In the genomic region with DNA sequence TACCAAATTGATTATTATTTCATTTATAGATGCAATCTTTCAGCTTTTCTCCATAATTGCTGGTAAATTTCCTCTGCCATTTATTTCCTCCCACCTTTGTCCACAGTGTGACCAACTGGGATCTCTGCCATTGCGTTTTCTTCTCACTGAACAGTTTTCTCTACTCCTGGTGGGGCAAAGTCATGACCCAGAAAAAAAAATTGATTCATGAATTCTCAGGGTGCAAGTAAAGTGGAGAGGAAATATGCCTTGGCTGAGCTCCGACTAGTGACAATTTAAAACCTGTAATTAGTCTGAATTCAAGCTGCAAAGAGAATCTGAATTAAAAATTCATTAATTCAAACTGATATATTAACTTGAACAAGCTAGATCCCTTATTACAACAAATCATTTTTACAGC, we compare ENCODE assay signal across 21 mouse cellular contexts.
A peak's percentile ranks its signal among the peaks of the same experiment; 100 is the strongest.
DNase-seq lines count a peak whose midpoint lies in the region; ATAC-seq and TF ChIP-seq lines count a peak whose summit lies in the region.
"Had no signal": no experiment of that assay in that cellular context is flagged by ENCODE, and none has a peak within 500 bp of the region (broad histone marks: within the 10 kb centered on the region; RNA-seq: fewer than 3 reads in every experiment).

No protein-coding gene starts in this region.

- H3K4me2 ChIP-seq in forebrain, embryonic 14.5 days (ENCODE audit: low read length): no peak overlapping the region
- no peak overlapping the region for H3K4me2 ChIP-seq in forebrain, embryonic 16.5 days (ENCODE audit: low read length)
- H3K4me2 ChIP-seq in forebrain, embryonic 12.5 days: no peak overlapping the region
- H3K4me2 ChIP-seq: embryonic facial prominence, embryonic 13.5 days; embryonic facial prominence, embryonic 15.5 days; forebrain, embryonic 13.5 days had no signal

- no peaks in the 10 kb centered on the region for H3K9me3 ChIP-seq in forebrain, embryonic 14.5 days (replicated peaks; ENCODE audit: control insufficient read depth, low read length)
- H3K9me3 ChIP-seq in forebrain, embryonic 10.5 days: no peaks in the 10 kb centered on the region
- H3K9me3 ChIP-seq in forebrain, embryonic 16.5 days (ENCODE audit: control insufficient read depth, low read length): no peaks in the 10 kb centered on the region
- no peaks in the 10 kb centered on the region for H3K9me3 ChIP-seq in forebrain, embryonic 12.5 days
- H3K9me3 ChIP-seq: embryonic facial prominence, embryonic 13.5 days; embryonic facial prominence, embryonic 15.5 days; forebrain, embryonic 13.5 days had no signal

- no peak overlapping the region for H3K9ac ChIP-seq in forebrain, embryonic 14.5 days (ENCODE audit: low read length)
- no peak overlapping the region; the same call in 1 of the 2 replicates for H3K9ac ChIP-seq in forebrain, embryonic 16.5 days (replicated peaks; ENCODE audit: low read depth, low read length)
- no peak overlapping the region for H3K9ac ChIP-seq in forebrain, embryonic 12.5 days
- H3K9ac ChIP-seq: embryonic facial prominence, embryonic 13.5 days; embryonic facial prominence, embryonic 15.5 days; forebrain, embryonic 13.5 days had no signal

- ATAC-seq in forebrain, embryonic 14.5 days: no peak
- ATAC-seq in forebrain, embryonic 16.5 days: no peak
- no peak for ATAC-seq in forebrain, embryonic 12.5 days (ENCODE audit: low FRiP score)
- ATAC-seq: activated CD4-positive, CD25-positive, alpha-beta regulatory T cell, adult 4 months; forebrain, embryonic 13.5 days; Patski had no signal

- H3K36me3 ChIP-seq in forebrain, embryonic 14.5 days (ENCODE audit: control insufficient read depth, insufficient read depth, low read length): no peaks in the 10 kb centered on the region
- no peaks in the 10 kb centered on the region for H3K36me3 ChIP-seq in forebrain, embryonic 10.5 days (replicated peaks)
- H3K36me3 ChIP-seq in forebrain, embryonic 16.5 days (ENCODE audit: control insufficient read depth, insufficient read depth): no peaks in the 10 kb centered on the region
- H3K36me3 ChIP-seq in forebrain, embryonic 12.5 days (replicated peaks): no peaks in the 10 kb centered on the region
- H3K36me3 ChIP-seq: embryonic facial prominence, embryonic 13.5 days; embryonic facial prominence, embryonic 15.5 days had no signal

- no peak overlapping the region for H3K4me3 ChIP-seq in forebrain, embryonic 14.5 days (ENCODE audit: low read depth, low read length)
- H3K4me3 ChIP-seq in forebrain, embryonic 10.5 days: no peak overlapping the region
- H3K4me3 ChIP-seq in forebrain, embryonic 16.5 days (replicated peaks; ENCODE audit: low read length): no peak overlapping the region
- no peak overlapping the region for H3K4me3 ChIP-seq in forebrain, embryonic 12.5 days (replicated peaks)
- H3K4me3 ChIP-seq: embryonic facial prominence, embryonic 13.5 days; embryonic facial prominence, embryonic 15.5 days; erythroblast, embryonic 14.5 days; forebrain, embryonic 13.5 days had no signal

- 11% methylated on average over 2 of the region's 2 CpGs for WGBS in forebrain, embryonic 14.5 days
- WGBS in forebrain, embryonic 10.5 days: 56% methylated on average over 2 of the region's 2 CpGs
- 14% methylated on average over 2 of the region's 2 CpGs for WGBS in forebrain, embryonic 16.5 days
- 30% methylated on average over 2 of the region's 2 CpGs for WGBS in forebrain, embryonic 12.5 days

- H3K27me3 ChIP-seq in forebrain, embryonic 14.5 days (replicated peaks; ENCODE audit: control insufficient read depth, insufficient read depth, low read length): no peaks in the 10 kb centered on the region
- peaks cover 4% of the 10 kb centered on the region; the same call in 1 of the 2 replicates for H3K27me3 ChIP-seq in forebrain, embryonic 10.5 days (ENCODE audit: poor library complexity, severe bottlenecking)
- H3K27me3 ChIP-seq in forebrain, embryonic 16.5 days (replicated peaks; ENCODE audit: control insufficient read depth, insufficient read depth, low read length): no peaks in the 10 kb centered on the region
- no peaks in the 10 kb centered on the region for H3K27me3 ChIP-seq in forebrain, embryonic 12.5 days
- H3K27me3 ChIP-seq: embryonic facial prominence, embryonic 13.5 days; embryonic facial prominence, embryonic 15.5 days; forebrain, embryonic 13.5 days had no signal

- H3K27ac ChIP-seq in forebrain, embryonic 14.5 days (ENCODE audit: low read depth, low read length): no peak overlapping the region
- no peak overlapping the region for H3K27ac ChIP-seq in forebrain, embryonic 10.5 days
- H3K27ac ChIP-seq in forebrain, embryonic 16.5 days (ENCODE audit: low read length): peak overlapping the region; percentile 45
- H3K27ac ChIP-seq in forebrain, embryonic 12.5 days: no peak overlapping the region
- H3K27ac ChIP-seq: embryonic facial prominence, embryonic 13.5 days; embryonic facial prominence, embryonic 15.5 days; forebrain, embryonic 13.5 days had no signal

- no peak for TF ChIP-seq POLR2A in brain, embryonic 14.5 days (IDR thresholded peaks at IDR 0.05; ENCODE audit: borderline replicate concordance, extremely low read depth, insufficient read depth, insufficient read length, poor library complexity, severe bottlenecking)

- peak; percentile 53 for DNase-seq in forebrain, embryonic 14.5 days (ENCODE audit: low spot score)
- DNase-seq in forebrain, embryonic 10.5 days (ENCODE audit: extremely low spot score, low spot score): no peak
- peak; percentile 76 for DNase-seq in brain, embryonic 14.5 days (ENCODE audit: low read depth)
- DNase-seq in frontal cortex, postnatal 25 days (ENCODE audit: low spot score in 2 of 2): no peak
- DNase-seq: adrenal gland, adult 8-10 months; adrenal gland, postnatal 25 days; cerebellum, adult 11 months; cerebellum, adult 18-20 months; cerebellum, adult 8-10 months; cerebellum, adult 9-11 months; cerebellum, postnatal 14 days; cerebellum, postnatal 36 days; embryo, embryonic 11 days had no signal

- no peak for TF ChIP-seq CTCF in brain, embryonic 14.5 days (IDR thresholded peaks at IDR 0.05; ENCODE audit: borderline replicate concordance, extremely low read depth, insufficient read depth, insufficient read length)

- peaks cover 22% of the 10 kb centered on the region for H3K4me1 ChIP-seq in forebrain, embryonic 14.5 days (ENCODE audit: control insufficient read depth, insufficient read depth, low read length)
- peaks cover 68% of the 10 kb centered on the region for H3K4me1 ChIP-seq in forebrain, embryonic 10.5 days
- H3K4me1 ChIP-seq in forebrain, embryonic 16.5 days (replicated peaks; ENCODE audit: control insufficient read depth, insufficient read depth, low read length): peaks cover 24% of the 10 kb centered on the region
- peaks cover 25% of the 10 kb centered on the region for H3K4me1 ChIP-seq in forebrain, embryonic 12.5 days
- H3K4me1 ChIP-seq: embryonic facial prominence, embryonic 15.5 days had no signal

Comparison
In these comparisons a context has a peak if more than half of its experiments do, and no peak if none do; other contexts are left out.
1. DNase-seq: peak in forebrain, embryonic 14.5 days (single experiment) and brain, embryonic 14.5 days (single experiment); none in forebrain, embryonic 10.5 days (single experiment) and frontal cortex, postnatal 25 days (0 of 2).